Mouse (Mus musculus) neural tube, embryonic 11.5 days (tissue): ENCODE data around the gene Ppp1r3e. TPM values are rescaled to one million over a fixed set of nuclear protein-coding genes. Genes with fewer than 3 reads are reported as not detected.
A peak's percentile ranks its signal among the peaks of the same experiment; 100 is the strongest.

Experiments used
- ATAC-seq: fragments of 200-750 bp; cut with Nextera tagmentation; 2 replicates; pipeline ENCODE4 v1.8.0; 2017; ENCODE audit warnings: moderate number of reproducible peaks, mild to moderate bottlenecking, moderate TSS enrichment, moderate library complexity; ENCODE audit not compliant: insufficient read depth, low FRiP score, low TSS enrichment
- DNase-seq: peaks from one replicate; pipeline ENCODE4 v3.0.0-alpha.2; 2015; ENCODE audit warnings: low spot score
- H3K27ac ChIP-seq: fragments of 300-500 bp; sonication (generic); 2 replicates; pipeline ENCODE4 v1.5.1; 2014; ENCODE audit warnings: low read depth, mild to moderate bottlenecking, low read length
- H3K27me3 ChIP-seq: fragments of 300-500 bp; sonication (generic); 2 replicates; pipeline ENCODE4 v1.6.1; 2014; ENCODE audit warnings: mild to moderate bottlenecking, low read length, mixed read lengths; ENCODE audit not compliant: control insufficient read depth, insufficient read depth
- H3K36me3 ChIP-seq: fragments of 300-500 bp; sonication (generic); 2 replicates; pipeline ENCODE4 v1.6.1; 2014; ENCODE audit warnings: mild to moderate bottlenecking, low read length, moderate library complexity, mixed read lengths; ENCODE audit not compliant: control insufficient read depth, insufficient read depth
- H3K4me1 ChIP-seq: fragments of 300-500 bp; sonication (generic); 2 replicates; pipeline ENCODE4 v1.6.1; 2014; ENCODE audit warnings: low read length, mixed read lengths; ENCODE audit not compliant: control insufficient read depth, insufficient read depth
- H3K4me2 ChIP-seq: fragments of 300-500 bp; sonication (generic); 2 replicates; pipeline ENCODE4 v1.6.1; 2014; ENCODE audit warnings: low read depth, mild to moderate bottlenecking, moderate library complexity
- H3K4me3 ChIP-seq: fragments of 300-500 bp; sonication (generic); 2 replicates; pipeline ENCODE4 v1.5.1; 2014; ENCODE audit warnings: low read depth, low read length
- H3K9ac ChIP-seq: fragments of 300-500 bp; sonication (generic); 2 replicates; pipeline ENCODE4 v1.6.1; 2014; ENCODE audit warnings: mild to moderate bottlenecking, low read length
- H3K9me3 ChIP-seq: fragments of 300-500 bp; sonication (generic); 2 replicates; pipeline ENCODE4 v1.6.1; 2016; ENCODE audit warnings: low read length; ENCODE audit not compliant: control insufficient read depth
- WGBS: fragments of 180-500 bp; shearing (Covaris S2); extraction: QIAGEN DNeasy Blood & Tissue Kit; methylation state at CpG from one replicate; pipeline ENCODE4 v1.1.7; 2014; 5-methylcytosine and 5-hydroxymethylcytosine counted together
- polyA plus RNA-seq: library from polyadenylated mRNA; unstranded; fragments of >200 nt; fragmentation: Nextera tagmentation; extraction: Ambion mirVana; gene quantifications from 2 replicates; pipeline ENCODE4 v1.2.1, GENCODE M21; 2014

Gene Ppp1r3e
- polyA plus RNA-seq, 1 experiment from 2014 or later = 1.3 TPM

DNA sequence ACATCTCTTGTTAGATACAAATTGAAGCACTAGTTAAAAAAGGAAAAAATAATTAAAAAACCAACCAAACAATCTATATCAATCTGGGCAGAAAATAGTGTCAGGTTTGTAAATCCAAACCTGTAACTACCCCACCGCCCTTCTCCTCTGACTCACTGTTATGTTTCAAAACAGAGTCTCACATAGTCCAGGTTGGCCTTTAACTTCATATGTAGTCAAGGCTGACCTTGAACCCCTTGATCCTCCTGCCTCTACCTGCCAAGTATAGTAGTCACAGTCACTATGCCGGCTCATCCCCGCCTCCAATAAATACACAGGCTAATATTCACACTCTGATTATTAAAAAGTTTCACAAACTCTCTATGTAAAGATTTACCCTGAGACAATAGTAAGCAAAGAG lies 21.6 kb downstream of the Ppp1r3e start:
- 96% methylated on average over 3 of the region's 3 CpGs for WGBS

GRCm38 (mm10) chr14:54843461-54843860 lies 33.9 kb downstream of the Ppp1r3e start:
- ATAC-seq = no peak

More for the DNA sequence above, 21.6 kb downstream of the Ppp1r3e start:
- peaks cover 3% of the 10 kb centered on the region; the same call in 1 of the 2 replicates for H3K36me3 ChIP-seq
- H3K9me3 ChIP-seq = no peaks in the 10 kb centered on the region
- H3K9ac ChIP-seq = no peak overlapping the region
- no peak for DNase-seq
- H3K27ac ChIP-seq = no peak overlapping the region
- ATAC-seq = no peak
- no peaks in the 10 kb centered on the region for H3K27me3 ChIP-seq
- no peak overlapping the region for H3K4me3 ChIP-seq
- H3K4me1 ChIP-seq = no peaks in the 10 kb centered on the region
- H3K4me2 ChIP-seq = no peak overlapping the region

DNA sequence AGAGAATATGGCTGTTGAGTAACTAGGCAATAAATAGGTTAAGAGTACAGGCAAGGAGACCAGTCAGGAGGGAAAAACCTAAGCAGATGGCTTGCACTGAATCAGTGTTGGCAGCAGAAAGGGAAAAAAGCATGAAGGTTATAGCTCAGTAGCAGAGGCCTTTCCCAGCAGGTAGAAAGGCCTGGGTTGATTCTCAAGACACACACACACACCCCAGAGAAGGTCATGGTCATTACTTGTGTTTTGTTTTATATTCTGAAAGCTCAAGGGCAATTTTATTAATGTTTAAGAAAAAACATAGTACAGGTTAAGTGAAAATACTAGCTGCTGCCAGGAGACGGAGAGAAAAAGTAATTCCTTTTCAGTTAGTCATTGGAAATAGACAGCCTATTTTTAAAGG lies 53.6 kb downstream of the Ppp1r3e start:
- whole genome bisulfite sequencing = 83% methylated on average over 1 of the region's 1 CpGs
- Histone ChIP-seq H3K4me2 (no peak overlapping the region), H3K9ac (no peak overlapping the region), H3K4me3 (no peak overlapping the region), H3K27ac (no peak overlapping the region), H3K27me3 (no peaks in the 10 kb centered on the region), H3K9me3 (no peaks in the 10 kb centered on the region), H3K36me3 (no peaks in the 10 kb centered on the region), H3K4me1 (no peaks in the 10 kb centered on the region)
- DNase-seq = no peak
- no peak for ATAC-seq

More at GRCm38 (mm10) chr14:54843461-54843860, 33.9 kb downstream of the Ppp1r3e start:
- Histone ChIP-seq H3K4me3 (no peak overlapping the region), H3K4me1 (no peaks in the 10 kb centered on the region), H3K9ac (no peak overlapping the region), H3K9me3 (no peaks in the 10 kb centered on the region), H3K4me2 (no peak overlapping the region), H3K27me3 (no peaks in the 10 kb centered on the region), H3K36me3 (no peaks in the 10 kb centered on the region), H3K27ac (no peak overlapping the region)
- DNase-seq = peak; percentile 28
- 3% methylated on average over 4 of the region's 4 CpGs for WGBS

Other genes with a start within 250 kb of the Ppp1r3e start
- gene Gm17606, start 236.6 kb downstream of the Ppp1r3e start, polyA plus RNA-seq = not detected in 2 replicates
- 6.8 and 9.7 TPM in 2 replicates for gene Cdh24, start 236.2 kb downstream of the Ppp1r3e start, polyA plus RNA-seq
- 94.3 and 103 TPM in 2 replicates for gene 1700123O20Rik, start 191.3 kb downstream of the Ppp1r3e start, polyA plus RNA-seq
- gene Acin1, start 190.6 kb downstream of the Ppp1r3e start, polyA plus RNA-seq = 118 and 122 TPM in 2 replicates
- gene Gm29776, start 178.7 kb downstream of the Ppp1r3e start, polyA plus RNA-seq = 0.16 and 0.30 TPM in 2 replicates
- 0.26 TPM in 1 of 2 replicates, not detected in the other for gene Cebpe, start 165.4 kb downstream of the Ppp1r3e start, polyA plus RNA-seq
- 3.2 and 3.4 TPM in 2 replicates for gene Slc7a8, start 95.6 kb downstream of the Ppp1r3e start, polyA plus RNA-seq
- not detected in 2 replicates for gene Rnf212b, start 63.4 kb downstream of the Ppp1r3e start, polyA plus RNA-seq
- 19.3 and 21.9 TPM in 2 replicates for gene Homez, start 6.6 kb downstream of the Ppp1r3e start, polyA plus RNA-seq
- gene Bcl2l2, start 5.8 kb upstream of the Ppp1r3e start, polyA plus RNA-seq = 2.9 and 3.7 TPM in 2 replicates
- gene Gm20521, start 5.9 kb upstream of the Ppp1r3e start, polyA plus RNA-seq = 0.20 TPM in 1 of 2 replicates, not detected in the other
- 171 and 179 TPM in 2 replicates for gene Pabpn1, start 14.9 kb upstream of the Ppp1r3e start, polyA plus RNA-seq
- 45.8 and 47.2 TPM in 2 replicates for gene Slc22a17, start 35.6 kb upstream of the Ppp1r3e start, polyA plus RNA-seq
- gene Efs, start 48.6 kb upstream of the Ppp1r3e start, polyA plus RNA-seq = 29.1 and 31.1 TPM in 2 replicates
- gene Il25, start 55.1 kb upstream of the Ppp1r3e start, polyA plus RNA-seq = not detected in 2 replicates
- 3.3 and 4.5 TPM in 2 replicates for gene Cmtm5, start 58.7 kb upstream of the Ppp1r3e start, polyA plus RNA-seq
- gene Myh6, start 89.4 kb upstream of the Ppp1r3e start, polyA plus RNA-seq = 3.2 and 4.7 TPM in 2 replicates
- gene Gm17428, start 99.4 kb upstream of the Ppp1r3e start, polyA plus RNA-seq = not detected in 2 replicates
- gene Myh7, start 117.1 kb upstream of the Ppp1r3e start, polyA plus RNA-seq = 15.1 and 15.6 TPM in 2 replicates
- gene Ngdn, start 137.9 kb upstream of the Ppp1r3e start, polyA plus RNA-seq = 83.9 and 92.4 TPM in 2 replicates
- gene Zfhx2, start 214.8 kb upstream of the Ppp1r3e start, polyA plus RNA-seq = 16.6 and 17.6 TPM in 2 replicates
- 22.4 and 23.7 TPM in 2 replicates for gene Thtpa, start 217.2 kb upstream of the Ppp1r3e start, polyA plus RNA-seq
- 6.8 and 7.3 TPM in 2 replicates for gene Ap1g2, start 229.0 kb upstream of the Ppp1r3e start, polyA plus RNA-seq
- gene Jph4, start 239.4 kb upstream of the Ppp1r3e start, polyA plus RNA-seq = 3.8 and 4.4 TPM in 2 replicates